Mouse (Mus musculus): Measurements from ENCODE around the gene Gm45062. TPM values are rescaled to one million over a fixed set of nuclear protein-coding genes. Genes with fewer than 3 reads are reported as not detected.
"Not testable (repeated sequence)": the region's sequence is repeated elsewhere in the genome, so short reads cannot be mapped to it uniquely, and the experiment has no call there.

Gene Gm45062
- polyA plus RNA-seq, 1 experiment from 2014 or later: 2.1 TPM

- DNase-seq (ENCODE audit: low spot score) (peak; percentile 53), ATAC-seq (0 out of 2 replicates have a peak, but pooled peaks have one; percentile 28)
- 71% methylated on average over 6 of the region's 6 CpGs for WGBS
- no peaks in the 10 kb centered on the region for H3K9me3 ChIP-seq (ENCODE audit: low read length)
- no peak overlapping the region for H3K9ac ChIP-seq (replicated peaks; ENCODE audit: low read depth)
- H3K4me3 ChIP-seq (ENCODE audit: low read depth, low read length): no peak overlapping the region
- no peak overlapping the region for H3K27ac ChIP-seq (ENCODE audit: low read length)
- H3K36me3 ChIP-seq (ENCODE audit: insufficient read depth, low read length): no peaks in the 10 kb centered on the region
- H3K27me3 ChIP-seq (replicated peaks; ENCODE audit: insufficient read depth, low read length): no peaks in the 10 kb centered on the region
- H3K4me2 ChIP-seq (replicated peaks; ENCODE audit: low read depth, low read length): no peak overlapping the region
- no peaks in the 10 kb centered on the region for H3K4me1 ChIP-seq (ENCODE audit: insufficient read depth, low read depth, low read length)
- TF ChIP-seq EP300 (IDR thresholded peaks at IDR 0.05) (no peak), CTCF (IDR thresholded peaks at IDR 0.05) (no peak)
These were observed 48.9 kb downstream of the Gm45062 start for GRCm38 (mm10) chr6:8307878-8308775.

- no peaks in the 10 kb centered on the region for H3K4me1 ChIP-seq (ENCODE audit: insufficient read depth, low read depth, low read length)
- 93% methylated on average over 2 of the region's 2 CpGs for WGBS
- no peaks in the 10 kb centered on the region for H3K36me3 ChIP-seq (ENCODE audit: insufficient read depth, low read length)
- ATAC-seq (no peak), DNase-seq (ENCODE audit: low spot score) (no peak)
- H3K27me3 ChIP-seq (replicated peaks; ENCODE audit: insufficient read depth, low read length): no peaks in the 10 kb centered on the region
- no peaks in the 10 kb centered on the region for H3K9me3 ChIP-seq (ENCODE audit: low read length)
- TF ChIP-seq EP300 (IDR thresholded peaks at IDR 0.05): no peak
- no peak for TF ChIP-seq CTCF (IDR thresholded peaks at IDR 0.05)
- no peak overlapping the region for H3K27ac ChIP-seq (ENCODE audit: low read length)
- no peak overlapping the region for H3K4me2 ChIP-seq (replicated peaks; ENCODE audit: low read depth, low read length)
- no peak overlapping the region for H3K4me3 ChIP-seq (ENCODE audit: low read depth, low read length)
- H3K9ac ChIP-seq (replicated peaks; ENCODE audit: low read depth): no peak overlapping the region
These were observed 53.3 kb downstream of the Gm45062 start for GRCm38 (mm10) chr6:8312554-8312953.

GRCm38 (mm10) chr6:8316201-8316600, 57.0 kb downstream of the Gm45062 start:
- TF ChIP-seq EP300 (IDR thresholded peaks at IDR 0.05): no peak
- TF ChIP-seq CTCF (IDR thresholded peaks at IDR 0.05): no peak
- ATAC-seq: no peak
- H3K27ac ChIP-seq (ENCODE audit: low read length): no peak overlapping the region
- H3K9ac ChIP-seq (replicated peaks; ENCODE audit: low read depth): no peak overlapping the region
- H3K36me3 ChIP-seq (ENCODE audit: insufficient read depth, low read length): no peaks in the 10 kb centered on the region
- H3K4me3 ChIP-seq (ENCODE audit: low read depth, low read length): no peak overlapping the region
- no peaks in the 10 kb centered on the region for H3K4me1 ChIP-seq (ENCODE audit: insufficient read depth, low read depth, low read length)
- H3K27me3 ChIP-seq (replicated peaks; ENCODE audit: insufficient read depth, low read length): no peaks in the 10 kb centered on the region
- H3K9me3 ChIP-seq (ENCODE audit: low read length): no peaks in the 10 kb centered on the region
- H3K4me2 ChIP-seq (replicated peaks; ENCODE audit: low read depth, low read length): no peak overlapping the region
- DNase-seq (ENCODE audit: low spot score): no peak

- no peak overlapping the region for H3K27ac ChIP-seq (ENCODE audit: low read length)
- ATAC-seq (no peak), DNase-seq (ENCODE audit: low spot score) (no peak)
- no peak overlapping the region for H3K4me3 ChIP-seq (ENCODE audit: low read depth, low read length)
- H3K36me3 ChIP-seq (ENCODE audit: insufficient read depth, low read length): no peaks in the 10 kb centered on the region
- H3K4me1 ChIP-seq (ENCODE audit: insufficient read depth, low read depth, low read length): no peaks in the 10 kb centered on the region
- H3K4me2 ChIP-seq (replicated peaks; ENCODE audit: low read depth, low read length): no peak overlapping the region
- WGBS: 98% methylated on average over 2 of the region's 2 CpGs
- H3K9ac ChIP-seq (replicated peaks; ENCODE audit: low read depth): no peak overlapping the region
- no peaks in the 10 kb centered on the region for H3K9me3 ChIP-seq (ENCODE audit: low read length)
- no peak for TF ChIP-seq EP300 (IDR thresholded peaks at IDR 0.05)
- no peak for TF ChIP-seq CTCF (IDR thresholded peaks at IDR 0.05)
- H3K27me3 ChIP-seq (replicated peaks; ENCODE audit: insufficient read depth, low read length): no peaks in the 10 kb centered on the region
These were observed 60.3 kb downstream of the Gm45062 start for GRCm38 (mm10) chr6:8319591-8319990.

- H3K27ac ChIP-seq (ENCODE audit: low read length); H3K4me1 ChIP-seq (ENCODE audit: insufficient read depth, low read depth, low read length); DNase-seq (ENCODE audit: low spot score); H3K4me2 ChIP-seq (replicated peaks; ENCODE audit: low read depth, low read length); H3K36me3 ChIP-seq (ENCODE audit: insufficient read depth, low read length); H3K27me3 ChIP-seq (replicated peaks; ENCODE audit: insufficient read depth, low read length); H3K9ac ChIP-seq (replicated peaks; ENCODE audit: low read depth); H3K9me3 ChIP-seq (ENCODE audit: low read length); ATAC-seq; H3K4me3 ChIP-seq (ENCODE audit: low read depth, low read length): not testable (repeated sequence)
- 96% methylated on average over 3 of the region's 3 CpGs for WGBS
These were observed 72.2 kb downstream of the Gm45062 start for GRCm38 (mm10) chr6:8331496-8331895.

- ATAC-seq (no peak), DNase-seq (ENCODE audit: low spot score) (no peak)
- Histone ChIP-seq H3K36me3 (ENCODE audit: insufficient read depth, low read length) (no peaks in the 10 kb centered on the region), H3K4me2 (replicated peaks; ENCODE audit: low read depth, low read length) (no peak overlapping the region), H3K27ac (ENCODE audit: low read length) (no peak overlapping the region), H3K9ac (replicated peaks; ENCODE audit: low read depth) (no peak overlapping the region), H3K4me1 (ENCODE audit: insufficient read depth, low read depth, low read length) (no peaks in the 10 kb centered on the region), H3K27me3 (replicated peaks; ENCODE audit: insufficient read depth, low read length) (no peaks in the 10 kb centered on the region), H3K4me3 (ENCODE audit: low read depth, low read length) (no peak overlapping the region), H3K9me3 (ENCODE audit: low read length) (no peaks in the 10 kb centered on the region)
- WGBS: 100% methylated on average over 1 of the region's 1 CpGs
- TF ChIP-seq EP300 (IDR thresholded peaks at IDR 0.05) (no peak), CTCF (IDR thresholded peaks at IDR 0.05) (no peak)
These were observed 74.1 kb downstream of the Gm45062 start for GRCm38 (mm10) chr6:8333380-8333779.
